Mouse (Mus musculus): Measurements from ENCODE around the gene Gm7579. TPM values are rescaled to one million over a fixed set of nuclear protein-coding genes. Genes with fewer than 3 reads are reported as not detected.
"Not testable (repeated sequence)": the region's sequence is repeated elsewhere in the genome, so short reads cannot be mapped to it uniquely, and the experiment has no call there.

Gene Gm7579
- not detected for total RNA-seq (2021)
- long read RNA-seq, experiment 1 = 0 reads
- long read RNA-seq, experiment 2 = 0 reads

DNA sequence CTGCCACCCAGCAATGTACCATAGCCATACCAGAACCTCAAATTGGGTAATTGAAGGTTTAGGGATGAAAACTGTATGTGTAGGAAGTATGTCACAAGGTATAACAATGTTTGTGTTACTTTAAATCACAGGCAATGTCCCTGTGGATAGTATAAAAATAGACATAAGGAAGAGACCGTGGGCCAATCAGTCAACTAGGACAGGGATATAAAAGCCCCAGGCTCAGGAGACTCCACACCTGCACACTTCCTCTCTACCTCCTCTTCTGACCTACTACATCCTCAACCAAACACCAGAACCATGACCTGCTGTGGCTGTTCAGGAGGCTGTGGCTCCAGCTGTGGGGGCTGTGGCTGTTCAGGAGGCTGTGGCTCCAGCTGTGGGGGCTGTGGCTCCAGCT, at the start of gene Gm7579:
Gm7579 (plus strand) TSS at position 301 of the 400 bp plus-strand sequence.
- DNase-seq = no peak
- intact Hi-C loops (cut with DNase I) = no loop called here

DNA sequence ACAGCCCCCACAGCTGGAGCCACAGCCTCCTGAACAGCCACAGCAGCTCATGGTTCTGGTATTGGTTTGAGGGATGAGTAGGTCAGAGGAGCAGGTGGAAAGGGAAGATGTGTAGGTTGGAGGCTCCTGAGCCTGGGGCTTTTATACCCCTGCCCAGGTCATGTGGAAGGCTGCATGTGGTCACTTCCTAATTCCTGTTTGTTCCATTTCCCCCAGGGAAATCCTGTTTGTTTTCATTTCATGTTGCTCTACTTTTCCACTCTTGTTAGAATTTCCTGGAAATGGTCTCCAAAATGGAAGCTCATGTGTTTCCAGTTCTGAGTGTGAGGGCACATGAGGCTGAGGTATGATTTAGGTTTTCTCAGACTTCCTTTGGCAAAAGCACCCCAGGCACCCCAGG, 46.0 kb upstream of the Gm7579 start, which contains the start of gene Gm4553:
Gm4553 (minus strand) TSS at position 101 of the 400 bp plus-strand sequence.
- intact Hi-C loops (cut with DNase I); DNase-seq: not testable (repeated sequence)

- intact Hi-C loops (cut with DNase I) = no loop called here
- no peak for DNase-seq
These were observed 41.8 kb upstream of the Gm7579 start for GRCm38 (mm10) chr7:142169836-142170235.

DNA sequence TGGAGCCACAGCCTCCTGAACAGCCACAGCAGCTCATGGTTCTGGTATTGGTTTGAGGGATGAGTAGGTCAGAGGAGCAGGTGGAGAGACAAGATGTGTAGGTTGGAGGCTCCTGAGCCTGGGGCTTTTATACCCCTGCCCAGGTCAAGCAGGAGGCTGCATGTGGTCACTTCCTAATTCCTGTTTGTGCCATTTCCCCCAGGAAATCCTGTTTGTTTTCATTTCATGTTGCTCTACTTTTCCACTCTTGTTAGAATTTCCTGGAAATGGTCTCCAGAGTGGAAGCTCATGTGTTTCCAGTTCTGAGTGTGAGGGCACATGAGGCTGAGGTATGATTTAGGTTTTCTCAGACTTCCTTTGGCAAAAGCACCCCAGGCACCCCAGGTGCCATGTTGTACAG, 35.8 kb upstream of the Gm7579 start, which contains the start of gene Krtap5-2:
Krtap5-2 (minus strand) TSS at position 101 of the 400 bp plus-strand sequence.
- DNase-seq; intact Hi-C loops (cut with DNase I): not testable (repeated sequence)

DNA sequence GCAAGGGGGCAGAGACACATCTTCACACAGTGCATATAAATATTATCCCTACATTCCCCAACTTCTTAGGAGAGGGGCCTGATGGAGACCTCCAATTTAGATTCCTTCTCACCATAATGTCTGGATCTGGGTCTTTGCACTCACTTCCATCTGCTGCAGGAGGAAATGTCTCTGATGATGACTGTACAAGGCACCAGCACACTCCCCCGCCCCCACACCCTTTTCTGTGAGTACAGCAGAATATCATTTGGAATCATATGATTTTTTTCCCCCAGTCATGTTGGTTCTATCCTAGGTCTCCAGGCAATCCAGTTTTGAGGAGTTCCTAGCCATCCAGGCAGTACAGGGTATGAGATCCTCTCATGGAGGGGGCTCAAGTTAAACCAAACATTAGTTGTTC, 33.0 kb upstream of the Gm7579 start:
- intact Hi-C loops (cut with DNase I) = no loop called here
- no peak for DNase-seq

GRCm38 (mm10) chr7:142181021-142181420, 30.6 kb upstream of the Gm7579 start:
- intact Hi-C loops (cut with DNase I) = no loop called here
- no peak for DNase-seq

DNA sequence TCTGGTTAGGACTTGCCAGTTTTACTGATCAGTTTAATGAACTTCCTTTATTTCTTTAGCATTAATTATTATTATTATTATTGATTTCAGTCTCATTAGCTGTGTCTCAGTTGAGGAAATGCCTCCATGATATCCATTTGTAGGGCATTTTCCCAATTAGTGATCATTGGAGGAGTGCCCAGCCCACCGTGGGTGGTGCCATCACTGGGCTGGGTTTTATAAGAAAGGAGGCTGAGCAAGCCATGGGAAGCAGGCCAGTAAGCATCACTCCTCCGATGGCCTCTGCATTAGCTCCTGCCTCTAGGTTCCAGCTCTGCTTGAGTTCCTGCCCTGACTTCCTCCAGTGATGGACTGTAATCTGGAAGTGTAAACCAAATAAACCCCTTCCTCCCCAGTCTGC, 23.5 kb upstream of the Gm7579 start:
- intact Hi-C loops (cut with DNase I) = no loop called here
- DNase-seq = no peak

DNA sequence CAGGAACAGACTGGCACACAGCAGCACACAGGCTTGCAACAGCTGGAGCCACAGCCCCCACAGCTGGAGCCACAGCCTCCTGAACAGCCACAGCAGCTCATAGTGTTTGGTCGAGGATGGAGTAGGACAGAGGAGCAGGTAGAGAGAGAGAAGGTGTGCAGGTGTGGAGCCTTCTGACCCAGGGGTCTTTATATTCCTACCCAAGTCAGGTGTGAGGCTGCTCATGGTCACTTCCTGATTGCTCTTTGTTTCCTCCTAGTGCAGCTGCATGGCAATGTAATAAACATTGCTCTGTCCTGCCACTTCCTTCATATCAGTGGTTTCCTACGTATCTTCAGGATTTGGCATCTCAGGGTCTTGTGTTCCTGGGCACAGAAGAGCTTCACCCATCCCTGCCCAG, 21.4 kb upstream of the Gm7579 start, which contains the start of gene Gm10153:
Gm10153 (minus strand) TSS at position 101 of the 400 bp plus-strand sequence.
- no peak for DNase-seq

DNA sequence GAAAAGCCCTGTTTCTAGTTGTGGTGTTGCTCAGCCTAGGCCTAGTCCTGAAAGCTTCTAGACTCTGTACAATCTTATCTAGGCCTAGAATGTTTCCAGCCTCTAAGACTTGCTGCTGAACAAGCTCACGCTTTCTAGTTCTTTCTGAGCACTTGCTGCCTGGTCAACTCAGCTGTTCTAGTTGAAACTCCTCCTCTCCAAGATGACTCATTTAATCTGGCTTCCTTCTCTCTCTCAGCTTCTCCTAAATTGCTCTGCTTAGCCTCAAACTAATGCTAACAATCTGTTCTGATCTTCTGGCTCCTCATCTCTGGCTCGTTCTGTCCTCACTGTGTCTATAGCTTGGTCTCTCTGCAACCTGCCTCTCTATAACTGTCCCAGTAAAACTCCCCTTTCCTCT, 12.9 kb upstream of the Gm7579 start:
- no peak for DNase-seq
- intact Hi-C loops (cut with DNase I) = no loop called here

More for the DNA sequence above, 21.4 kb upstream of the Gm7579 start, which contains the start of gene Gm10153:
- intact Hi-C loops (cut with DNase I) = no loop called here

GRCm38 (mm10) chr7:142201064-142201463, 10.6 kb upstream of the Gm7579 start, which contains the start of gene Krtap5-3:
TSS of gene Krtap5-3 (plus strand) at chr7:142201364.
- DNase-seq = no peak
- intact Hi-C loops (cut with DNase I) = no loop called here

DNA sequence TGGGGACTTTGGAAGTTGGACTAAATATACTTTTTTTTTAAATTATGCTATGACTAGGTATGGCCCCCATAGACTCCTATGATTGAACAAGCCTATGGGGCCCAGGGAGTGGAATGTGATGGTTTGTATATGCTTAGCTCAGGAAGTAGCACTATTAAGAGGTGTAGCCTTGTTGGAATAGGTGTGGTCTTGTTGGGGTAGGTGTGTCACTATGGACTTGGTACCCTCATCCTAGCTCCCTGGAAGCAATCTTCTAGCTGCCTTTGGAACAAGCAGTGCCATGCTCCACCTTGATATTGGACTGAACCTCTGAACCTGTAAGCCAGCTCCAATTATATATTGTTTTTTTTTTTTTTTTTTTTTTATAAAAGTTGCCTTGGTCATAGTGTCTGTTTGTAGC, 6.2 kb upstream of the Gm7579 start:
- no peak for DNase-seq
- intact Hi-C loops (cut with DNase I) = no loop called here

GRCm38 (mm10) chr7:142206891-142207290, 4.8 kb upstream of the Gm7579 start:
- intact Hi-C loops (cut with DNase I); DNase-seq: not testable (repeated sequence)

DNA sequence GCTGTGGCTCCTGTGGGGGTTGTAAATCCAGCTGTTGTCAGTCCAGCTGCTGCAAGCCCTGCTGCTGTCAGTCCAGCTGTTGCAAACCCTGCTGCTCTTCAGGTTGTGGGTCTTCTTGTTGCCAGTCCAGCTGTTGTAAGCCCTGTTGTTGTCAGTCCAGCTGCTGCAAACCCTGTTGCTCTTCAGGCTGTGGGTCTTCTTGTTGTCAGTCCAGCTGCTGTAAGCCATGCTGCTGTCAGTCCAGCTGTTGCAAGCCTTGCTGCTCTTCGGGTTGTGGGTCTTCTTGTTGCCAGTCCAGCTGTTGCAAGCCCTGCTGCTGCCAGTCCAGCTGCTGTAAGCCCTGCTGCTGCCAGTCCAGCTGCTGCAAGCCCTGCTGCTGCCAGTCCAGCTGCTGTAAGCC, 477 bp downstream of the Gm7579 start:
- intact Hi-C loops (cut with DNase I); DNase-seq: not testable (repeated sequence)

GRCm38 (mm10) chr7:142224518-142224917, 12.9 kb downstream of the Gm7579 start:
- no peak for DNase-seq
- intact Hi-C loops (cut with DNase I) = no loop called here

DNA sequence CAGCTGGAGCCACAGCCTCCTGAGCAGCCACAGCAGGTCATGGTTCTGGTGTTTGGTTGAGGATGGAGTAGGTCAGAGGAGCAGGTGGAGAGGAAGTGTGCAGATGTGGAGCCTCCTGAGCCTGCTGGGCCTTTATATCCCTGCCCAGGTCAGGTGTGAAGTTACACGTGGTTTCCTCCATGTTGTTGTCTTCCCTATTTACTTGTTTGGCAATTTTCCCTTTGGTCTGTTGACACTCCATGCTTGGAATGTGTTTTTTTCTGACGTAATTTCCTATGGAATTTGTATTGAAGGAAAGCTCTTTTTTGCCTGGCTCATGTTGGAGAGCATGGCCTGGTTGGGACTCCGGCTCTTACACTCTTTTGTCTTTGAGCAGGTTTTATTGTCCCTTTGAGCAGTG, 18.2 kb downstream of the Gm7579 start, which contains the start of gene Krtap5-5:
Krtap5-5 (minus strand) TSS at position 101 of the 400 bp plus-strand sequence.
- DNase-seq; intact Hi-C loops (cut with DNase I): not testable (repeated sequence)

DNA sequence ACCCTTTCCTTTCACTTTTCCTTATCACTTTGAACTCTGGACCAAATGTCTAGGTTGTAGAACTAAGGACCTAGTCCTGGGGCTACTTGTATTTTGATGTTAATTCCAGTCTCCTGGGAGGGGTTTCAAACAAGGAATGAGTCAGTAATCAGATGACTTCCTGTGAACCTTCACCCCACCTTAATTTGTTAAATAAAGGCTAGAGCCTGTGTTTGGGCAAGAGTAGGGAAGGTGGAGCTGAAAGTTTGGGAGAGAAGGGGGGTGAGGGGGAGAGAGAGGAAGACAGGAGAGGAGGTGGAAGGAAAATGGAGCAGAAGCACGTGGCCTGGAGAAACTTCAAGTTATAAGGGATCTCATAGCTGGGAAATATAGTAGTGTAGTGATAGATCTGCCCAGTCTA, 19.9 kb downstream of the Gm7579 start:
- intact Hi-C loops (cut with DNase I) = no loop called here
- DNase-seq = no peak

DNA sequence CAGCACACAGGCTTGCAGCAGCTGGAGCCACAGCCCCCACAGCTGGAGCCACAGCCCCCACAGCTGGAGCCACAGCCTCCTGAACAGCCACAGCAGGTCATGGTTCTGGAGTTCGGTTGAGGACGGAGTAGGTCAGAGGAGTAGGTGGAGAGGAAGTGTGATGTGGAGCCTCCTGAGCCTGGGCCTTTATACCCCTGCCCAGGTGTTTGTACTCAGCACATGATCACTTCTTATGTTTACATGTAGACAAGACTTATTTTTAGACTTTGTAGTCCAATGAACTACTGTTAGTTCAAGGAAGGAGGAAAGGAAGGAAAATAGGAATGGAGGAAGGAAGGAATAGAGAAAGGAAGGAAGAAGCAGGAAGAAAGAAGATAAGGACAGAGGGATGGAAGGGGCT, 29.3 kb downstream of the Gm7579 start, which contains the start of gene Gm40460:
Gm40460 (minus strand) TSS at position 101 of the 400 bp plus-strand sequence.
- no peak for DNase-seq
- intact Hi-C loops (cut with DNase I) = no loop called here

- no peak for DNase-seq
- intact Hi-C loops (cut with DNase I) = loop anchor here (1.0 kb wide), 1 partner anchor 104 kb away; no protein-coding TSS in a partner anchor
These were observed 38.2 kb downstream of the Gm7579 start for GRCm38 (mm10) chr7:142249824-142250223.

GRCm38 (mm10) chr7:142255517-142255916, 43.9 kb downstream of the Gm7579 start:
- intact Hi-C loops (cut with DNase I) = no loop called here
- DNase-seq = no peak

DNA sequence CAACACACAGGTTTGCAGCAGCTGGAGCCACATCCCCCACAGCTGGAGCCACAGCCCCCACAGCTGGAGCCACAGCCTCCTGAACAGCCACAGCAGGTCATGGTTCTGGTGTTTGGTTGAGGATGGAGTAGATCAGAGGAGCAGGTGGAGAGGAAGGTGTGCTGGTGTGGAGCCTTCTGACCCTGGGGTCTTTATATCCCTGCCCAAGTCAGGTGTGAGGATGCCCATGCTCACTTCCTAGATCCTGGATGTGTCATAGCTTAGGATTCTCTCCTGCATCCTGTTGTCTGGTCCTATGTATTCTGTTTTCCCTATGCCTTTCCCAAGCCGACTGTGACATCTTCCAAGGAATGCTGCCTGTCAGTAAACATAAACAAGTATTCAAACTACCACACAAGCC, 46.6 kb downstream of the Gm7579 start, which contains the start of gene Gm2431:
Gm2431 (minus strand) TSS at position 101 of the 400 bp plus-strand sequence.
- intact Hi-C loops (cut with DNase I) = not testable (repeated sequence)

More for the DNA sequence above, 46.6 kb downstream of the Gm7579 start, which contains the start of gene Gm2431:
- DNase-seq = not testable (repeated sequence)

Measured in gastrocnemius, postnatal 36 days (tissue).